Mouse (Mus musculus): ENCODE results near the gene Prpf3.
"Not testable (repeated sequence)": the region's sequence is repeated elsewhere in the genome, so short reads cannot be mapped to it uniquely, and the experiment has no call there.

Gene Prpf3

GRCm38 (mm10) chr3:95855502-95856089 lies at the start of gene Prpf3:
Gene Prpf3, minus strand, starts transcription at chr3:95855885.
- DNase-seq (ENCODE audit: low read depth) = peak; percentile 95

- DNase-seq (ENCODE audit: low read depth) = no peak
Observed at GRCm38 (mm10) chr3:95904568-95904967, 48.9 kb upstream of the Prpf3 start, which contains the start of gene Car14. Gene Car14, minus strand, starts transcription at chr3:95904691.

GRCm38 (mm10) chr3:95903753-95904502 lies 48.2 kb upstream of the Prpf3 start:
- DNase-seq (ENCODE audit: low read depth) = no peak

- no peak for DNase-seq (ENCODE audit: low read depth)
Observed at GRCm38 (mm10) chr3:95902643-95903042, 47.0 kb upstream of the Prpf3 start.

GRCm38 (mm10) chr3:95902373-95902625 lies 46.6 kb upstream of the Prpf3 start:
- DNase-seq (ENCODE audit: low read depth) = no peak

- no peak for DNase-seq (ENCODE audit: low read depth)
Observed at GRCm38 (mm10) chr3:95901616-95902372, 46.1 kb upstream of the Prpf3 start.

GRCm38 (mm10) chr3:95899800-95900524 lies 44.3 kb upstream of the Prpf3 start:
- DNase-seq (ENCODE audit: low read depth) = no peak

- not testable (repeated sequence) for DNase-seq (ENCODE audit: low read depth)
Observed at GRCm38 (mm10) chr3:95895501-95895900, 39.8 kb upstream of the Prpf3 start.

- DNase-seq (ENCODE audit: low read depth) = peak; percentile 57
Observed at GRCm38 (mm10) chr3:95894317-95895160, 38.9 kb upstream of the Prpf3 start.

- peak; percentile 98 for DNase-seq (ENCODE audit: low read depth)
Observed at GRCm38 (mm10) chr3:95893606-95894316, 38.1 kb upstream of the Prpf3 start, which contains the start of gene Aph1a. Gene Aph1a, plus strand, starts transcription at chr3:95893969.

- DNase-seq (ENCODE audit: low read depth) = no peak
Observed at GRCm38 (mm10) chr3:95893126-95893525, 37.4 kb upstream of the Prpf3 start.

GRCm38 (mm10) chr3:95892066-95893052 lies 36.7 kb upstream of the Prpf3 start:
- DNase-seq (ENCODE audit: low read depth) = no peak

- no peak for DNase-seq (ENCODE audit: low read depth)
Observed at GRCm38 (mm10) chr3:95891211-95892065, 35.8 kb upstream of the Prpf3 start, which contains the start of gene BC028528. Gene BC028528, minus strand, starts transcription at chr3:95892005.

- no peak for DNase-seq (ENCODE audit: low read depth)
Observed at GRCm38 (mm10) chr3:95889664-95890063, 34.0 kb upstream of the Prpf3 start.

GRCm38 (mm10) chr3:95887596-95887995 lies 31.9 kb upstream of the Prpf3 start:
- DNase-seq (ENCODE audit: low read depth) = no peak

GRCm38 (mm10) chr3:95884400-95884799 lies 28.7 kb upstream of the Prpf3 start:
- DNase-seq (ENCODE audit: low read depth) = no peak

GRCm38 (mm10) chr3:95882816-95883425 lies 27.2 kb upstream of the Prpf3 start:
- peak; percentile 79 for DNase-seq (ENCODE audit: low read depth)

Data from induced T-regulatory cell, adult 2 months (primary cell).